Mouse (Mus musculus) CH12.LX (cell line): ENCODE results near the gene Scaf11. TPM values are rescaled to one million over a fixed set of nuclear protein-coding genes. Genes with fewer than 3 reads are reported as not detected.

ENCODE experiments used
- DNase-seq: peaks from one replicate; pipeline ENCODE4 v3.0.0-alpha.2; 2013; ENCODE audit errors: extremely low read depth
- H3K27ac ChIP-seq: 2 replicates; pipeline ENCODE4 v1.5.1; 2012; ENCODE audit warnings: low read depth, mild to moderate bottlenecking, control low read depth, moderate library complexity; ENCODE audit not compliant: insufficient read depth
- H3K27me3 ChIP-seq: replicated peaks from 2 replicates; pipeline ENCODE3; 2012; ENCODE audit warnings: inconsistent platforms
- H3K36me3 ChIP-seq, 2 experiments: replicated peaks in 1 of 2; 2 replicates each; pipeline versions ENCODE3 to v1.6.1; 2012; ENCODE audit warnings: inconsistent platforms in 1 of 2, low read length in 1 of 2, mild to moderate bottlenecking in 1 of 2, mixed read lengths in 1 of 2, moderate library complexity in 1 of 2; ENCODE audit not compliant: control insufficient read depth in 1 of 2, insufficient read depth in 1 of 2
- H3K4me1 ChIP-seq, 2 experiments: 2 replicates each; pipeline ENCODE4 v1.6.1; 2012; ENCODE audit warnings: inconsistent platforms in 1 of 2, moderate library complexity in 1 of 2; ENCODE audit not compliant: insufficient read depth in 2 of 2, control insufficient read depth in 1 of 2
- H3K4me2 ChIP-seq: 2 replicates; pipeline ENCODE4 v1.6.1; 2012; ENCODE audit warnings: low read depth, mild to moderate bottlenecking, control low read depth; ENCODE audit not compliant: poor library complexity, insufficient read depth, severe bottlenecking
- H3K4me3 ChIP-seq, 3 experiments: fragments of 150-350 bp in 1 of 3; sonication (generic) in 1 of 3; replicated peaks in 1 of 3; 2 replicates each; pipeline versions ENCODE3 to v1.5.1; 2011 to 2012; ENCODE audit warnings: low read depth in 2 of 3, low read length in 2 of 3, mild to moderate bottlenecking in 2 of 3, moderate library complexity in 2 of 3, control low read depth in 1 of 3, improper control_type of control experiment in 1 of 3, inconsistent platforms in 1 of 3, mixed read lengths in 1 of 3; ENCODE audit not compliant: poor library complexity in 1 of 3
- H3K79me2 ChIP-seq: replicated peaks from 2 replicates; pipeline ENCODE4 v1.6.1; 2012; ENCODE audit warnings: mild to moderate bottlenecking, moderate library complexity; ENCODE audit not compliant: control insufficient read depth, poor library complexity, insufficient read depth, severe bottlenecking; ENCODE audit errors: extremely low read depth
- H3K9ac ChIP-seq: 2 replicates; pipeline ENCODE4 v1.6.1; 2012; ENCODE audit warnings: low read depth, mild to moderate bottlenecking, control low read depth, moderate library complexity; ENCODE audit not compliant: insufficient read depth
- H3K9me3 ChIP-seq: replicated peaks from 2 replicates; pipeline ENCODE3; 2012; ENCODE audit warnings: low read length, inconsistent platforms, mixed read lengths
- CTCF ChIP-seq, 2 experiments: IDR thresholded peaks in 1 of 2; conservative IDR thresholded peaks in 1 of 2; 2 replicates each; pipeline ENCODE4 v1.5.1; 2011 to 2012; ENCODE audit warnings: low read depth in 2 of 2, low read length in 2 of 2, improper control_type of control experiment in 1 of 2, inconsistent platforms in 1 of 2, mild to moderate bottlenecking in 1 of 2, moderate library complexity in 1 of 2
- E2F4 ChIP-seq: IDR thresholded peaks from 2 replicates; pipeline ENCODE4 v1.6.1; 2011; ENCODE audit warnings: low read depth, low read length, improper control_type of control experiment; ENCODE audit not compliant: insufficient replicate concordance
- ELF1 ChIP-seq: IDR thresholded peaks from 2 replicates; pipeline ENCODE4 v1.6.1; 2014; ENCODE audit warnings: low read depth, mild to moderate bottlenecking, inconsistent platforms, low read length, improper control_type of control experiment
- GABPA ChIP-seq: IDR thresholded peaks from 2 replicates; pipeline ENCODE4 v1.6.1; 2012; ENCODE audit warnings: low read depth, low read length, improper control_type of control experiment, inconsistent platforms; ENCODE audit not compliant: insufficient replicate concordance
- MEF2A ChIP-seq: IDR thresholded peaks from 2 replicates; pipeline ENCODE4 v1.6.1; 2014; ENCODE audit warnings: low read depth, mild to moderate bottlenecking, inconsistent platforms, low read length, improper control_type of control experiment, borderline replicate concordance
- PAX5 ChIP-seq: IDR thresholded peaks from 2 replicates; pipeline ENCODE4 v1.6.1; 2012; ENCODE audit warnings: low read length, inconsistent platforms, mixed read lengths
- POLR2A ChIP-seq: IDR thresholded peaks from 2 replicates; pipeline ENCODE4 v1.6.1; 2011; ENCODE audit warnings: low read depth, mild to moderate bottlenecking, improper control_type of control experiment, low read length
- POLR2AphosphoS2 ChIP-seq: IDR thresholded peaks from 2 replicates; pipeline ENCODE4 v1.6.1; 2011; ENCODE audit warnings: low read depth, low read length, improper control_type of control experiment
- RCOR1 ChIP-seq: conservative IDR thresholded peaks from 2 replicates; pipeline ENCODE4 v1.6.1; 2012; ENCODE audit warnings: low read depth, mild to moderate bottlenecking, inconsistent platforms, low read length, improper control_type of control experiment
- SMC3 ChIP-seq: IDR thresholded peaks from 2 replicates; pipeline ENCODE4 v1.6.1; 2011; ENCODE audit warnings: low read depth, low read length, improper control_type of control experiment
- dilution Hi-C: fragments of 300-500 bp; cut with MboI; formaldehyde crosslinking; loops from 2 replicates; pipeline ENCODE4 v1.14.3; 2020; ENCODE audit warnings: low sequenced_read_pairs; ENCODE audit not compliant: extremely low pct_unique_long_range_greater_than_20kb, extremely low pct_ligation_motif_present
- in situ Hi-C: fragments of 300-500 bp; cut with MboI; formaldehyde crosslinking; loops from 3 replicates; pipeline ENCODE4 v1.14.3; 2019; ENCODE audit warnings: low sequenced_read_pairs, low pct_ligation_motif_present, low pct_unique_long_range_greater_than_20kb, mixed read lengths
- polyA plus RNA-seq: library from polyadenylated mRNA; unstranded; fragments of >175 nt; gene quantifications from 2 replicates; pipeline ENCODE4 v1.2.1, GENCODE M21; 2012; ENCODE audit warnings: low read depth; ENCODE audit not compliant: insufficient read length
- total RNA-seq, 2 experiments: library from RNA; depleted of rRNA; stranded (reverse); fragments of 300-350 nt in 1 of 2; fragments of >200 nt in 1 of 2; gene quantifications; 2 replicates each; pipeline ENCODE4 v1.2.3; 2012 to 2014

The Scaf11 gene
- total and polyA plus RNA-seq, 3 experiments = 57.2 to 88.0 (median 59.8) TPM

- in situ Hi-C loops (no loop called here), dilution Hi-C loops (no loop called here)
- H3K27me3 ChIP-seq = no peaks in the 10 kb centered on the region
- H3K36me3 ChIP-seq = peaks cover 37 to 74% of the 10 kb centered on the region in 2 experiments
- H3K9ac ChIP-seq = no peak overlapping the region
- H3K4me1 ChIP-seq = peaks cover 0 to 6% of the 10 kb centered on the region in 2 experiments; a peak in 1 of 4 replicates
- 0 out of 4 replicates have a peak, but pooled peaks of 1 of the 2 experiments have one; percentile 13 for TF ChIP-seq CTCF (conservative IDR thresholded peaks at IDR 0.05 in 1 of 2, IDR thresholded peaks at IDR 0.05 in 1 of 2; ENCODE audit: low read depth in 2 of 2, low read length in 2 of 2)
- no peak for TF ChIP-seq SMC3
- TF ChIP-seq, all 38 proteins: peak for 1
- H3K4me2 ChIP-seq = no peak overlapping the region
- H3K27ac ChIP-seq = no peak overlapping the region
- no peak overlapping the region for H3K4me3 ChIP-seq
- peaks cover 6% of the 10 kb centered on the region for H3K9me3 ChIP-seq
- H3K79me2 ChIP-seq = no peaks in the 10 kb centered on the region; the same call in 1 of the 2 replicates
- DNase-seq = no peak
These were observed 26.4 kb downstream of the Scaf11 start for GRCm38 (mm10) chr15:96434202-96434601.

- no peaks in the 10 kb centered on the region for H3K9me3 ChIP-seq
- H3K27ac ChIP-seq = no peak overlapping the region
- DNase-seq = no peak
- H3K9ac ChIP-seq = no peak overlapping the region
- in situ Hi-C loops (no loop called here), dilution Hi-C loops (no loop called here)
- peaks cover 0 to 10% of the 10 kb centered on the region in 2 experiments; a peak in 2 of 4 replicates for H3K4me1 ChIP-seq
- H3K79me2 ChIP-seq = no peaks in the 10 kb centered on the region
- no peaks in the 10 kb centered on the region for H3K27me3 ChIP-seq
- no peak overlapping the region for H3K4me3 ChIP-seq
- H3K36me3 ChIP-seq = peaks cover 64 to 92% of the 10 kb centered on the region in 2 experiments
- H3K4me2 ChIP-seq = no peak overlapping the region
- TF ChIP-seq ELF1 (no peak), POLR2A (no peak), MEF2A (no peak), PAX5 (no peak), CTCF (conservative IDR thresholded peaks at IDR 0.05 in 1 of 2, IDR thresholded peaks at IDR 0.05 in 1 of 2; ENCODE audit: low read depth in 2 of 2, low read length in 2 of 2) (no peak), RCOR1 (no peak)
These were observed 40.7 kb downstream of the Scaf11 start for GRCm38 (mm10) chr15:96419920-96420319.

DNA sequence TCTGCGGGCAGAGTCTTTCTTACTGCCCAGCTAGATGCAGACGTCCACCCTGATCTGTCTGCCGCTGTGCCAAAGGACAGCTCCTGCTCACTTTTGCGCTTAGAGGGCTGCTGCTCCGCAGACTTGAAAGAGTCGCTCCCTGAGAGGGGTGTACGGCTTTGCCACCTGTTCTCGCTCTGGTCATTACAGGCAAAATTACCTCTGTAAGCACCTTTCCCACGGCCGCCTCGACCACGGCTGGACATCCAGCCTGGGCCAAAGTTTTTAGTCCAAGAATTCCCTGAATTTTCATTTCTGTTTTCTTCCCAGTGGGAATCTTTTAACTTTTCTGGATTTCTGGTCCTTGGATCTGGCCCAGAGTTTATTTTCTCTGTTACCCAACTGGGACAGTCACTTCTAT lies 42.5 kb downstream of the Scaf11 start:
- peaks cover 72 to 93% of the 10 kb centered on the region in 2 experiments for H3K36me3 ChIP-seq

More for the DNA sequence above, 42.5 kb downstream of the Scaf11 start:
- Histone ChIP-seq H3K4me2 (no peak overlapping the region), H3K9me3 (no peaks in the 10 kb centered on the region), H3K4me3 (no peak overlapping the region), H3K79me2 (no peaks in the 10 kb centered on the region)
- in situ Hi-C loops = no loop called here
- TF ChIP-seq E2F4 (no peak), CTCF (conservative IDR thresholded peaks at IDR 0.05 in 1 of 2, IDR thresholded peaks at IDR 0.05 in 1 of 2; ENCODE audit: low read depth in 2 of 2, low read length in 2 of 2) (no peak), POLR2AphosphoS2 (no peak), GABPA (no peak)
- TF ChIP-seq, all 38 proteins: peak for 0
- H3K4me1 ChIP-seq = peaks cover 0 to 10% of the 10 kb centered on the region in 2 experiments; a peak in 2 of 4 replicates
- no peak for DNase-seq
- H3K27ac ChIP-seq = no peak overlapping the region
- dilution Hi-C loops = no loop called here
- H3K27me3 ChIP-seq = no peaks in the 10 kb centered on the region
- H3K9ac ChIP-seq = no peak overlapping the region
